Mouse (Mus musculus) myocyte (in vitro differentiated cells): Measurements from ENCODE around the gene Hectd3.

Experiments
- CEBPB ChIP-seq: IDR thresholded peaks from 2 replicates; pipeline ENCODE4 v1.6.1; 2011; ENCODE audit warnings: mild to moderate bottlenecking, moderate library complexity; ENCODE audit not compliant: poor library complexity, insufficient read depth, severe bottlenecking
- E2F4 ChIP-seq: IDR thresholded peaks from one replicate; pipeline ENCODE4 v1.6.1; 2011; ENCODE audit warnings: mild to moderate bottlenecking, control low read depth, moderate library complexity; ENCODE audit not compliant: insufficient read depth
- MAX ChIP-seq: IDR thresholded peaks from one replicate; pipeline ENCODE4 v1.6.1; 2011; ENCODE audit warnings: low read depth, mild to moderate bottlenecking, control low read depth
- MYOD1 ChIP-seq, 3 experiments: IDR thresholded peaks; one replicate each; pipeline ENCODE4 v1.6.1; 2011; ENCODE audit warnings: control low read depth in 2 of 3, low read depth in 2 of 3, mild to moderate bottlenecking in 2 of 3, moderate library complexity in 1 of 3; ENCODE audit not compliant: insufficient read length in 2 of 3, control insufficient read depth in 1 of 3
- MYOG ChIP-seq, 3 experiments: IDR thresholded peaks; one replicate each; pipeline ENCODE4 v1.6.1; 2011; ENCODE audit warnings: control low read depth in 2 of 3, low read depth in 2 of 3, mild to moderate bottlenecking in 2 of 3; ENCODE audit not compliant: insufficient read length in 2 of 3, control insufficient read depth in 1 of 3, insufficient read depth in 1 of 3
- POLR2A ChIP-seq: IDR thresholded peaks from one replicate; pipeline ENCODE4 v1.6.1; 2011; ENCODE audit warnings: low read depth, mild to moderate bottlenecking, control low read depth, moderate library complexity; ENCODE audit not compliant: insufficient read length
- POLR2AphosphoS2 ChIP-seq: IDR thresholded peaks from one replicate; pipeline ENCODE4 v1.6.1; 2011; ENCODE audit warnings: low read depth, control low read depth; ENCODE audit not compliant: insufficient read length
- REST ChIP-seq: IDR thresholded peaks from one replicate; pipeline ENCODE4 v1.6.1; 2011; ENCODE audit warnings: mild to moderate bottlenecking, control low read depth, moderate library complexity; ENCODE audit not compliant: insufficient read depth, insufficient read length
- SRF ChIP-seq: IDR thresholded peaks from one replicate; pipeline ENCODE4 v1.6.1; 2011; ENCODE audit warnings: low read depth; ENCODE audit not compliant: control insufficient read depth, insufficient read length
- TCF12 ChIP-seq: IDR thresholded peaks from one replicate; pipeline ENCODE4 v1.6.1; 2011; ENCODE audit warnings: mild to moderate bottlenecking, control low read depth; ENCODE audit not compliant: poor library complexity, insufficient read depth, severe bottlenecking
- TCF3 ChIP-seq: IDR thresholded peaks from one replicate; pipeline ENCODE4 v1.6.1; 2011; ENCODE audit warnings: low read depth, control low read depth; ENCODE audit not compliant: insufficient read length
- USF1 ChIP-seq: IDR thresholded peaks from one replicate; pipeline ENCODE4 v1.6.1; 2011; ENCODE audit warnings: low read depth, mild to moderate bottlenecking, control low read depth, moderate library complexity

- TF ChIP-seq POLR2AphosphoS2 = no peak
- TF ChIP-seq POLR2A = no peak
- TF ChIP-seq USF1 = no peak
- TF ChIP-seq E2F4 = no peak
- no peak for TF ChIP-seq MAX
- TF ChIP-seq SRF = no peak
- TF ChIP-seq MYOG (IDR thresholded peaks at IDR 0.05; ENCODE audit: control insufficient read depth in 1 of 3, insufficient read depth in 1 of 3, insufficient read length in 2 of 3, low read depth in 2 of 3) = no peak
- TF ChIP-seq MYOD1 (IDR thresholded peaks at IDR 0.05; ENCODE audit: control insufficient read depth in 1 of 3, insufficient read length in 2 of 3, low read depth in 2 of 3) = no peak
- no peak for TF ChIP-seq TCF12
- no peak for TF ChIP-seq REST
- TF ChIP-seq CEBPB = no peak
- TF ChIP-seq TCF3 = no peak
Observed at GRCm38 (mm10) chr4:116976503-116976902, 18.6 kb upstream of the Hectd3 start.
